Mouse (Mus musculus) forebrain, embryonic 13.5 days (tissue): ENCODE results near the gene Timm13. TPM values are rescaled to one million over a fixed set of nuclear protein-coding genes. Genes with fewer than 3 reads are reported as not detected.

Source experiments
- ATAC-seq: fragments of 200-750 bp; cut with Nextera tagmentation; 2 replicates; pipeline ENCODE4 v1.8.0; 2017
- H3K27ac ChIP-seq: fragments of 300-500 bp; sonication (generic); 2 replicates; pipeline ENCODE4 v1.5.1; 2015; ENCODE audit warnings: inconsistent platforms, mild to moderate bottlenecking, moderate library complexity
- H3K27me3 ChIP-seq: fragments of 300-500 bp; sonication (generic); 2 replicates; pipeline ENCODE4 v1.6.1; 2015; ENCODE audit warnings: mild to moderate bottlenecking, inconsistent platforms
- H3K36me3 ChIP-seq: fragments of 300-500 bp; sonication (generic); 2 replicates; pipeline ENCODE4 v1.6.1; 2015; ENCODE audit warnings: mild to moderate bottlenecking, inconsistent platforms; ENCODE audit not compliant: poor library complexity, severe bottlenecking
- H3K4me1 ChIP-seq: fragments of 300-500 bp; sonication (generic); 2 replicates; pipeline ENCODE4 v1.6.1; 2015; ENCODE audit warnings: inconsistent platforms
- H3K4me2 ChIP-seq: fragments of 300-500 bp; sonication (generic); 2 replicates; pipeline ENCODE4 v1.6.1; 2015; ENCODE audit warnings: inconsistent platforms, mild to moderate bottlenecking, moderate library complexity
- H3K4me3 ChIP-seq: fragments of 300-500 bp; sonication (generic); 2 replicates; pipeline ENCODE4 v1.5.1; 2015; ENCODE audit warnings: mild to moderate bottlenecking, inconsistent platforms
- H3K9ac ChIP-seq: fragments of 300-500 bp; sonication (generic); 2 replicates; pipeline ENCODE4 v1.6.1; 2015; ENCODE audit warnings: mild to moderate bottlenecking, inconsistent platforms
- H3K9me3 ChIP-seq: fragments of 300-500 bp; sonication (generic); replicated peaks from 2 replicates; pipeline ENCODE4 v1.6.1; 2016; ENCODE audit warnings: inconsistent platforms
- WGBS: fragments of 180-500 bp; shearing (Covaris S2); methylation state at CpG from one replicate; pipeline ENCODE4 v1.1.7; 2015; 5-methylcytosine and 5-hydroxymethylcytosine counted together
- polyA plus RNA-seq: library from polyadenylated mRNA; unstranded; fragments of >200 nt; fragmentation: Nextera tagmentation; extraction: Ambion mirVana; gene quantifications from 2 replicates; pipeline ENCODE4 v1.2.1, GENCODE M21; 2015

Gene Timm13
- polyA plus RNA-seq, 1 experiment from 2014 or later, result 364 TPM

GRCm38 (mm10) chr10:80939671-80940070 lies 38.9 kb upstream of the Timm13 start:
- Histone ChIP-seq H3K9ac (peak overlapping the region; percentile 66), H3K4me2 (peak overlapping the region; percentile 78), H3K4me3 (peak overlapping the region; percentile 42), H3K36me3 (no peaks in the 10 kb centered on the region), H3K27me3 (peaks cover 52% of the 10 kb centered on the region), H3K9me3 (no peaks in the 10 kb centered on the region), H3K4me1 (peaks cover 57% of the 10 kb centered on the region), H3K27ac (no peak overlapping the region)
- WGBS, result 5% methylated on average over 28 of the region's 28 CpGs
- ATAC-seq, result peak; percentile 54

GRCm38 (mm10) chr10:80938831-80939550 lies 38.2 kb upstream of the Timm13 start:
- H3K9me3 ChIP-seq, result no peaks in the 10 kb centered on the region
- no peak overlapping the region for H3K27ac ChIP-seq
- peak overlapping the region; percentile 66 for H3K9ac ChIP-seq
- peaks cover 59% of the 10 kb centered on the region for H3K27me3 ChIP-seq
- peaks cover 64% of the 10 kb centered on the region for H3K4me1 ChIP-seq
- H3K36me3 ChIP-seq, result no peaks in the 10 kb centered on the region
- peak overlapping the region; percentile 78 for H3K4me2 ChIP-seq
- peak overlapping the region; percentile 42 for H3K4me3 ChIP-seq
- ATAC-seq, result peak; percentile 57
- 8% methylated on average over 15 of the region's 15 CpGs for WGBS

- Histone ChIP-seq H3K27ac (peak overlapping the region; percentile 55), H3K4me2 (peak overlapping the region; percentile 10; the same call in 1 of the 2 replicates), H3K27me3 (peaks cover 73% of the 10 kb centered on the region), H3K36me3 (no peaks in the 10 kb centered on the region), H3K4me1 (peaks cover 76% of the 10 kb centered on the region), H3K9ac (peak overlapping the region; percentile 28; the same call in 1 of the 2 replicates), H3K4me3 (no peak overlapping the region), H3K9me3 (no peaks in the 10 kb centered on the region)
- 24% methylated on average over 8 of the region's 8 CpGs for WGBS
- ATAC-seq, result no peak
Measured at GRCm38 (mm10) chr10:80937646-80938045, 36.9 kb upstream of the Timm13 start.

GRCm38 (mm10) chr10:80936810-80937164 lies 36.0 kb upstream of the Timm13 start:
- H3K27me3 ChIP-seq, result peaks cover 81% of the 10 kb centered on the region
- H3K4me3 ChIP-seq, result peak overlapping the region; percentile 32
- no peaks in the 10 kb centered on the region for H3K36me3 ChIP-seq
- peak overlapping the region; percentile 45; the same call in 1 of the 2 replicates for H3K9ac ChIP-seq
- no peak for ATAC-seq
- peaks cover 84% of the 10 kb centered on the region for H3K4me1 ChIP-seq
- 14% methylated on average over 6 of the region's 6 CpGs for WGBS
- peak overlapping the region; percentile 17; the same call in 1 of the 2 replicates for H3K27ac ChIP-seq
- peak overlapping the region; percentile 63 for H3K4me2 ChIP-seq
- no peaks in the 10 kb centered on the region for H3K9me3 ChIP-seq

- peak overlapping the region; percentile 63 for H3K4me2 ChIP-seq
- peaks cover 90% of the 10 kb centered on the region for H3K4me1 ChIP-seq
- no peaks in the 10 kb centered on the region for H3K9me3 ChIP-seq
- peak overlapping the region; percentile 17; the same call in 1 of the 2 replicates for H3K27ac ChIP-seq
- H3K36me3 ChIP-seq, result no peaks in the 10 kb centered on the region
- peak overlapping the region; percentile 32 for H3K4me3 ChIP-seq
- ATAC-seq, result peak; percentile 60
- WGBS, result 2% methylated on average over 26 of the region's 37 CpGs
- peak overlapping the region; percentile 45 for H3K9ac ChIP-seq
- peaks cover 81% of the 10 kb centered on the region for H3K27me3 ChIP-seq
Measured at GRCm38 (mm10) chr10:80936135-80936809, 35.5 kb upstream of the Timm13 start.

- H3K9ac ChIP-seq, result no peak overlapping the region
- H3K9me3 ChIP-seq, result no peaks in the 10 kb centered on the region
- H3K4me2 ChIP-seq, result peak overlapping the region; percentile 63
- no peak overlapping the region for H3K27ac ChIP-seq
- H3K4me1 ChIP-seq, result peaks cover 95% of the 10 kb centered on the region
- peaks cover 82% of the 10 kb centered on the region for H3K27me3 ChIP-seq
- 2% methylated on average over 14 of the region's 17 CpGs for WGBS
- H3K36me3 ChIP-seq, result no peaks in the 10 kb centered on the region
- peak overlapping the region; percentile 32; the same call in 1 of the 2 replicates for H3K4me3 ChIP-seq
- ATAC-seq, result no peak
Measured at GRCm38 (mm10) chr10:80935698-80936097, 34.9 kb upstream of the Timm13 start.

- no peaks in the 10 kb centered on the region for H3K9me3 ChIP-seq
- H3K4me2 ChIP-seq, result peak overlapping the region; percentile 63; the same call in 1 of the 2 replicates
- WGBS, result 6% methylated on average over 3 of the region's 3 CpGs
- no peak for ATAC-seq
- H3K27ac ChIP-seq, result no peak overlapping the region
- H3K27me3 ChIP-seq, result peaks cover 82% of the 10 kb centered on the region
- H3K4me3 ChIP-seq, result no peak overlapping the region
- no peaks in the 10 kb centered on the region for H3K36me3 ChIP-seq
- no peak overlapping the region for H3K9ac ChIP-seq
- peaks cover 96% of the 10 kb centered on the region for H3K4me1 ChIP-seq
Measured at GRCm38 (mm10) chr10:80935241-80935640, 34.5 kb upstream of the Timm13 start.

GRCm38 (mm10) chr10:80934136-80934985 lies 33.6 kb upstream of the Timm13 start:
- WGBS, result 35% methylated on average over 14 of the region's 14 CpGs

GRCm38 (mm10) chr10:80933421-80933979 lies 32.7 kb upstream of the Timm13 start:
- peak overlapping the region; percentile 17; the same call in 1 of the 2 replicates for H3K4me3 ChIP-seq
- no peak for ATAC-seq

More at GRCm38 (mm10) chr10:80934136-80934985, 33.6 kb upstream of the Timm13 start:
- Histone ChIP-seq H3K4me1 (peaks cover 92% of the 10 kb centered on the region), H3K4me3 (no peak overlapping the region), H3K27ac (no peak overlapping the region), H3K27me3 (peaks cover 84% of the 10 kb centered on the region), H3K4me2 (0 out of 2 replicates have a peak overlapping the region, but pooled peaks have one; percentile 49), H3K36me3 (no peaks in the 10 kb centered on the region), H3K9ac (no peak overlapping the region), H3K9me3 (no peaks in the 10 kb centered on the region)
- no peak for ATAC-seq

GRCm38 (mm10) chr10:80932700-80933420 lies 32.1 kb upstream of the Timm13 start:
- Histone ChIP-seq H3K4me2 (peak overlapping the region; percentile 80), H3K9me3 (no peaks in the 10 kb centered on the region), H3K36me3 (no peaks in the 10 kb centered on the region), H3K4me3 (peak overlapping the region; percentile 42), H3K4me1 (peaks cover 85% of the 10 kb centered on the region), H3K27me3 (peaks cover 77% of the 10 kb centered on the region), H3K27ac (no peak overlapping the region), H3K9ac (peak overlapping the region; percentile 51)
- WGBS, result 3% methylated on average over 17 of the region's 17 CpGs
- ATAC-seq, result no peak

More at GRCm38 (mm10) chr10:80933421-80933979, 32.7 kb upstream of the Timm13 start:
- Histone ChIP-seq H3K9me3 (no peaks in the 10 kb centered on the region), H3K4me1 (peaks cover 91% of the 10 kb centered on the region), H3K27me3 (peaks cover 83% of the 10 kb centered on the region), H3K36me3 (no peaks in the 10 kb centered on the region), H3K9ac (no peak overlapping the region), H3K27ac (no peak overlapping the region), H3K4me2 (peak overlapping the region; percentile 49)
- 4% methylated on average over 21 of the region's 21 CpGs for WGBS

GRCm38 (mm10) chr10:80932206-80932605 lies 31.4 kb upstream of the Timm13 start:
- Histone ChIP-seq H3K27ac (no peak overlapping the region), H3K4me3 (peak overlapping the region; percentile 42), H3K36me3 (no peaks in the 10 kb centered on the region), H3K4me2 (peak overlapping the region; percentile 80), H3K27me3 (peaks cover 71% of the 10 kb centered on the region), H3K9ac (peak overlapping the region; percentile 51), H3K9me3 (no peaks in the 10 kb centered on the region), H3K4me1 (peaks cover 78% of the 10 kb centered on the region)
- under 1% methylated on average over 20 of the region's 20 CpGs for WGBS
- no peak for ATAC-seq
